Mouse (Mus musculus) layer of hippocampus, adult 2 months (tissue): Measurements from ENCODE around the gene Hao1. TPM values are rescaled to one million over a fixed set of nuclear protein-coding genes. Genes with fewer than 3 reads are reported as not detected.

ENCODE experiments used
- DNase-seq, 2 experiments: peaks; one replicate each; pipeline ENCODE4 v3.0.0; 2022; ENCODE audit warnings: low spot score in 2 of 2
- H3K27ac ChIP-seq: fragments of 200-600 bp; 2 replicates; pipeline ENCODE4 v1.8.1; 2022
- H3K4me3 ChIP-seq: fragments of 200-600 bp; 2 replicates; pipeline ENCODE4 v1.8.1; 2022; ENCODE audit warnings: mild to moderate bottlenecking
- CTCF ChIP-seq: fragments of 200-600 bp; conservative IDR thresholded peaks from 2 replicates; pipeline ENCODE4 v1.8.1; 2022; ENCODE audit warnings: antibody characterized with exemption, mild to moderate bottlenecking, moderate library complexity
- long read RNA-seq, 2 experiments: library from polyadenylated mRNA; stranded (forward); transcript quantifications; one replicate each; pipeline ENCODE4 v2.0.0; 2021; ENCODE audit warnings: borderline mapping rate in 2 of 2
- total RNA-seq, 2 experiments: library from RNA; stranded (reverse); gene quantifications; 2 replicates each; pipeline ENCODE4 v1.2.3; 2021

Gene Hao1
- total RNA-seq = not detected
- long read RNA-seq, experiment 1 = 0 reads
- long read RNA-seq, experiment 2 = 0 reads

GRCm38 (mm10) chr2:134554221-134554727 is at the start of gene Hao1:
Hao1 (minus strand) TSS chr2:134554368.
- Histone ChIP-seq H3K27ac (no peak within 1 kb of the TSS), H3K4me3 (no peak within 1 kb of the TSS)
- DNase-seq = no peak
- no peak for TF ChIP-seq CTCF

GRCm38 (mm10) chr2:134591081-134591694 is 37.0 kb upstream of the Hao1 start:
- no peak overlapping the region for H3K4me3 ChIP-seq
- no peak for TF ChIP-seq CTCF
- no peak overlapping the region for H3K27ac ChIP-seq
- no peak for DNase-seq

- DNase-seq = no peak
- H3K4me3 ChIP-seq = no peak overlapping the region
- H3K27ac ChIP-seq = no peak overlapping the region
- TF ChIP-seq CTCF = no peak
These were observed 31.1 kb upstream of the Hao1 start for GRCm38 (mm10) chr2:134585243-134585642.

GRCm38 (mm10) chr2:134559422-134559821 is 5.3 kb upstream of the Hao1 start:
- Histone ChIP-seq H3K27ac (no peak overlapping the region), H3K4me3 (no peak overlapping the region)
- no peak for TF ChIP-seq CTCF
- DNase-seq = no peak

- TF ChIP-seq CTCF = no peak
- H3K27ac ChIP-seq = no peak overlapping the region
- no peak for DNase-seq
- H3K4me3 ChIP-seq = no peak overlapping the region
These were observed 1.8 kb downstream of the Hao1 start for GRCm38 (mm10) chr2:134552358-134552757.

- Histone ChIP-seq H3K4me3 (no peak overlapping the region), H3K27ac (no peak overlapping the region)
- DNase-seq = peak; percentile 32 to 72
- peak; percentile 89 for TF ChIP-seq CTCF
These were observed 4.4 kb downstream of the Hao1 start for GRCm38 (mm10) chr2:134549770-134550169.

GRCm38 (mm10) chr2:134545116-134545515 is 9.1 kb downstream of the Hao1 start:
- DNase-seq = no peak
- no peak for TF ChIP-seq CTCF
- no peak overlapping the region for H3K4me3 ChIP-seq
- no peak overlapping the region for H3K27ac ChIP-seq

GRCm38 (mm10) chr2:134544321-134545065 is 9.7 kb downstream of the Hao1 start:
- no peak for TF ChIP-seq CTCF
- Histone ChIP-seq H3K4me3 (no peak overlapping the region), H3K27ac (no peak overlapping the region)
- no peak for DNase-seq

GRCm38 (mm10) chr2:134543501-134543900 is 10.7 kb downstream of the Hao1 start:
- peak in 1 of 2 experiments; percentile 3 for DNase-seq
- peak; percentile 71 for TF ChIP-seq CTCF
- Histone ChIP-seq H3K4me3 (no peak overlapping the region), H3K27ac (no peak overlapping the region)

GRCm38 (mm10) chr2:134541019-134541418 is 13.1 kb downstream of the Hao1 start:
- Histone ChIP-seq H3K4me3 (no peak overlapping the region), H3K27ac (no peak overlapping the region)
- no peak for DNase-seq
- peak; percentile 73 for TF ChIP-seq CTCF

- TF ChIP-seq CTCF = no peak
- Histone ChIP-seq H3K4me3 (no peak overlapping the region), H3K27ac (no peak overlapping the region)
- DNase-seq = no peak
These were observed 15.7 kb downstream of the Hao1 start for GRCm38 (mm10) chr2:134538451-134538850.

GRCm38 (mm10) chr2:134528122-134528810 is 25.9 kb downstream of the Hao1 start:
- H3K27ac ChIP-seq = no peak overlapping the region
- H3K4me3 ChIP-seq = no peak overlapping the region

More at GRCm38 (mm10) chr2:134528122-134528810, 25.9 kb downstream of the Hao1 start:
- no peak for DNase-seq
- no peak for TF ChIP-seq CTCF
